Mouse (Mus musculus): ENCODE measurements at regions not wholly inside any gene's neighbourhood (a gene's known extent, or its start where the extent isn't known, plus 50 kb on each side); places are given as distances from the start of the nearest gene placed in this dataset.

- no peak overlapping the region for H3K27ac ChIP-seq (replicated peaks in 1 of 2; ENCODE audit: control insufficient read depth in 1 of 2, insufficient read depth in 1 of 2, low read depth in 2 of 2, low read length in 2 of 2)
- no peaks in the 10 kb centered on the region for H3K9me3 ChIP-seq (ENCODE audit: control insufficient read depth, low read length)
- H3K9ac ChIP-seq (ENCODE audit: low read length) = no peak overlapping the region
- H3K27me3 ChIP-seq (ENCODE audit: control insufficient read depth, insufficient read depth, low read length) = no peaks in the 10 kb centered on the region
- ATAC-seq (ENCODE audit: insufficient number of reproducible peaks, insufficient read depth, low FRiP score, low read depth) = no peak
- no peaks in the 10 kb centered on the region for H3K36me3 ChIP-seq (ENCODE audit: control insufficient read depth, insufficient read depth, low read length)
- no peak overlapping the region for H3K4me2 ChIP-seq (ENCODE audit: low read length)
- H3K4me1 ChIP-seq (ENCODE audit: control insufficient read depth in 2 of 2, insufficient read depth in 2 of 2, low read length in 2 of 2) = no peaks in the 10 kb centered on the region
- WGBS = 81% methylated on average over 1 of the region's 1 CpGs
- H3K4me3 ChIP-seq (ENCODE audit: control insufficient read depth in 1 of 2, insufficient read depth in 1 of 2, low read depth in 1 of 2, low read length in 2 of 2) = no peak overlapping the region
These were observed 160.6 kb upstream of the Cdkn2b start for GRCm38 (mm10) chr4:89471426-89471825.

- Histone ChIP-seq H3K9ac (ENCODE audit: low read length) (no peak overlapping the region), H3K4me2 (ENCODE audit: low read length) (no peak overlapping the region), H3K27ac (replicated peaks in 1 of 2; ENCODE audit: control insufficient read depth in 1 of 2, insufficient read depth in 1 of 2, low read depth in 2 of 2, low read length in 2 of 2) (0 out of 4 replicates have a peak overlapping the region, but pooled peaks of 1 of the 2 experiments have one; percentile 64), H3K4me3 (ENCODE audit: control insufficient read depth in 1 of 2, insufficient read depth in 1 of 2, low read depth in 1 of 2, low read length in 2 of 2) (no peak overlapping the region), H3K9me3 (ENCODE audit: control insufficient read depth, low read length) (no peaks in the 10 kb centered on the region), H3K36me3 (ENCODE audit: control insufficient read depth, insufficient read depth, low read length) (no peaks in the 10 kb centered on the region), H3K27me3 (ENCODE audit: control insufficient read depth, insufficient read depth, low read length) (no peaks in the 10 kb centered on the region), H3K4me1 (ENCODE audit: control insufficient read depth in 2 of 2, insufficient read depth in 2 of 2, low read length in 2 of 2) (no peaks in the 10 kb centered on the region)
- ATAC-seq (ENCODE audit: insufficient number of reproducible peaks, insufficient read depth, low FRiP score, low read depth) = no peak
- WGBS = 85% methylated on average over 2 of the region's 2 CpGs
These were observed 159.9 kb upstream of the Cdkn2b start for GRCm38 (mm10) chr4:89470756-89471155.

GRCm38 (mm10) chr4:89469883-89470282, 159.0 kb upstream of the Cdkn2b start:
- no peak overlapping the region for H3K4me3 ChIP-seq (ENCODE audit: control insufficient read depth in 1 of 2, insufficient read depth in 1 of 2, low read depth in 1 of 2, low read length in 2 of 2)
- ATAC-seq (ENCODE audit: insufficient number of reproducible peaks, insufficient read depth, low FRiP score, low read depth) = peak; percentile 84
- H3K4me1 ChIP-seq (ENCODE audit: control insufficient read depth in 2 of 2, insufficient read depth in 2 of 2, low read length in 2 of 2) = no peaks in the 10 kb centered on the region
- H3K4me2 ChIP-seq (ENCODE audit: low read length) = 0 out of 2 replicates have a peak overlapping the region, but pooled peaks have one; percentile 14
- no peaks in the 10 kb centered on the region for H3K27me3 ChIP-seq (ENCODE audit: control insufficient read depth, insufficient read depth, low read length)
- no peaks in the 10 kb centered on the region for H3K36me3 ChIP-seq (ENCODE audit: control insufficient read depth, insufficient read depth, low read length)
- no peaks in the 10 kb centered on the region for H3K9me3 ChIP-seq (ENCODE audit: control insufficient read depth, low read length)
- 44% methylated on average over 8 of the region's 8 CpGs for WGBS
- H3K27ac ChIP-seq (replicated peaks in 1 of 2; ENCODE audit: control insufficient read depth in 1 of 2, insufficient read depth in 1 of 2, low read depth in 2 of 2, low read length in 2 of 2) = peak overlapping the region; percentile 62 to 64; a peak in 2 of 4 replicates
- H3K9ac ChIP-seq (ENCODE audit: low read length) = no peak overlapping the region

GRCm38 (mm10) chr4:89469406-89469805, 158.6 kb upstream of the Cdkn2b start:
- no peak overlapping the region for H3K4me3 ChIP-seq (ENCODE audit: control insufficient read depth in 1 of 2, insufficient read depth in 1 of 2, low read depth in 1 of 2, low read length in 2 of 2)
- ATAC-seq (ENCODE audit: insufficient number of reproducible peaks, insufficient read depth, low FRiP score, low read depth) = 0 out of 2 replicates have a peak, but pooled peaks have one; percentile 10
- H3K27ac ChIP-seq (replicated peaks in 1 of 2; ENCODE audit: control insufficient read depth in 1 of 2, insufficient read depth in 1 of 2, low read depth in 2 of 2, low read length in 2 of 2) = peak overlapping the region; percentile 62 to 64
- H3K27me3 ChIP-seq (ENCODE audit: control insufficient read depth, insufficient read depth, low read length) = no peaks in the 10 kb centered on the region
- WGBS = 53% methylated on average over 3 of the region's 3 CpGs
- H3K36me3 ChIP-seq (ENCODE audit: control insufficient read depth, insufficient read depth, low read length) = no peaks in the 10 kb centered on the region
- H3K9me3 ChIP-seq (ENCODE audit: control insufficient read depth, low read length) = no peaks in the 10 kb centered on the region
- no peak overlapping the region for H3K9ac ChIP-seq (ENCODE audit: low read length)
- 0 out of 2 replicates have a peak overlapping the region, but pooled peaks have one; percentile 14 for H3K4me2 ChIP-seq (ENCODE audit: low read length)
- H3K4me1 ChIP-seq (ENCODE audit: control insufficient read depth in 2 of 2, insufficient read depth in 2 of 2, low read length in 2 of 2) = no peaks in the 10 kb centered on the region

- Histone ChIP-seq H3K9ac (ENCODE audit: low read length) (no peak overlapping the region), H3K27ac (replicated peaks in 1 of 2; ENCODE audit: control insufficient read depth in 1 of 2, insufficient read depth in 1 of 2, low read depth in 2 of 2, low read length in 2 of 2) (no peak overlapping the region), H3K4me1 (ENCODE audit: control insufficient read depth in 2 of 2, insufficient read depth in 2 of 2, low read length in 2 of 2) (no peaks in the 10 kb centered on the region), H3K9me3 (ENCODE audit: control insufficient read depth, low read length) (no peaks in the 10 kb centered on the region), H3K27me3 (ENCODE audit: control insufficient read depth, insufficient read depth, low read length) (no peaks in the 10 kb centered on the region), H3K4me2 (ENCODE audit: low read length) (no peak overlapping the region), H3K36me3 (ENCODE audit: control insufficient read depth, insufficient read depth, low read length) (no peaks in the 10 kb centered on the region), H3K4me3 (ENCODE audit: control insufficient read depth in 1 of 2, insufficient read depth in 1 of 2, low read depth in 1 of 2, low read length in 2 of 2) (no peak overlapping the region)
- no peak for ATAC-seq (ENCODE audit: insufficient number of reproducible peaks, insufficient read depth, low FRiP score, low read depth)
- 90% methylated on average over 3 of the region's 3 CpGs for WGBS
These were observed 155.9 kb upstream of the Cdkn2b start for GRCm38 (mm10) chr4:89466766-89467165.

- no peak overlapping the region for H3K4me3 ChIP-seq (ENCODE audit: control insufficient read depth in 1 of 2, insufficient read depth in 1 of 2, low read depth in 1 of 2, low read length in 2 of 2)
- H3K36me3 ChIP-seq (ENCODE audit: control insufficient read depth, insufficient read depth, low read length) = no peaks in the 10 kb centered on the region
- no peak overlapping the region for H3K4me2 ChIP-seq (ENCODE audit: low read length)
- 84% methylated on average over 4 of the region's 4 CpGs for WGBS
- peaks cover 2 to 4% of the 10 kb centered on the region in 2 experiments; a peak in 1 of 4 replicates for H3K4me1 ChIP-seq (ENCODE audit: control insufficient read depth in 2 of 2, insufficient read depth in 2 of 2, low read length in 2 of 2)
- H3K27me3 ChIP-seq (ENCODE audit: control insufficient read depth, insufficient read depth, low read length) = no peaks in the 10 kb centered on the region
- no peaks in the 10 kb centered on the region for H3K9me3 ChIP-seq (ENCODE audit: control insufficient read depth, low read length)
- H3K27ac ChIP-seq (replicated peaks in 1 of 2; ENCODE audit: control insufficient read depth in 1 of 2, insufficient read depth in 1 of 2, low read depth in 2 of 2, low read length in 2 of 2) = no peak overlapping the region
- H3K9ac ChIP-seq (ENCODE audit: low read length) = no peak overlapping the region
- ATAC-seq (ENCODE audit: insufficient number of reproducible peaks, insufficient read depth, low FRiP score, low read depth) = no peak
These were observed 152.3 kb upstream of the Cdkn2b start for GRCm38 (mm10) chr4:89463121-89463520.

- Histone ChIP-seq H3K9ac (ENCODE audit: low read length) (no peak overlapping the region), H3K4me1 (ENCODE audit: control insufficient read depth in 2 of 2, insufficient read depth in 2 of 2, low read length in 2 of 2) (peaks cover 2 to 4% of the 10 kb centered on the region in 2 experiments; a peak in 1 of 4 replicates), H3K4me3 (ENCODE audit: control insufficient read depth in 1 of 2, insufficient read depth in 1 of 2, low read depth in 1 of 2, low read length in 2 of 2) (no peak overlapping the region), H3K27ac (replicated peaks in 1 of 2; ENCODE audit: control insufficient read depth in 1 of 2, insufficient read depth in 1 of 2, low read depth in 2 of 2, low read length in 2 of 2) (no peak overlapping the region), H3K9me3 (ENCODE audit: control insufficient read depth, low read length) (no peaks in the 10 kb centered on the region), H3K36me3 (ENCODE audit: control insufficient read depth, insufficient read depth, low read length) (no peaks in the 10 kb centered on the region), H3K4me2 (ENCODE audit: low read length) (no peak overlapping the region; the same call in 1 of the 2 replicates), H3K27me3 (ENCODE audit: control insufficient read depth, insufficient read depth, low read length) (no peaks in the 10 kb centered on the region)
- 57% methylated on average over 7 of the region's 7 CpGs for WGBS
- no peak for ATAC-seq (ENCODE audit: insufficient number of reproducible peaks, insufficient read depth, low FRiP score, low read depth)
These were observed 149.4 kb upstream of the Cdkn2b start for GRCm38 (mm10) chr4:89460170-89460762.

GRCm38 (mm10) chr4:89459346-89459666, 148.5 kb upstream of the Cdkn2b start:
- Histone ChIP-seq H3K9me3 (ENCODE audit: control insufficient read depth, low read length) (no peaks in the 10 kb centered on the region), H3K36me3 (ENCODE audit: control insufficient read depth, insufficient read depth, low read length) (no peaks in the 10 kb centered on the region), H3K4me3 (ENCODE audit: control insufficient read depth in 1 of 2, insufficient read depth in 1 of 2, low read depth in 1 of 2, low read length in 2 of 2) (no peak overlapping the region), H3K27ac (replicated peaks in 1 of 2; ENCODE audit: control insufficient read depth in 1 of 2, insufficient read depth in 1 of 2, low read depth in 2 of 2, low read length in 2 of 2) (no peak overlapping the region), H3K27me3 (ENCODE audit: control insufficient read depth, insufficient read depth, low read length) (no peaks in the 10 kb centered on the region), H3K4me1 (ENCODE audit: control insufficient read depth in 2 of 2, insufficient read depth in 2 of 2, low read length in 2 of 2) (peaks cover 2 to 4% of the 10 kb centered on the region in 2 experiments; a peak in 1 of 4 replicates), H3K4me2 (ENCODE audit: low read length) (no peak overlapping the region), H3K9ac (ENCODE audit: low read length) (no peak overlapping the region)
- ATAC-seq (ENCODE audit: insufficient number of reproducible peaks, insufficient read depth, low FRiP score, low read depth) = no peak
- WGBS = 74% methylated on average over 1 of the region's 1 CpGs
